Mouse (Mus musculus): ENCODE data around the gene Ptges.

Ptges gene

DNA sequence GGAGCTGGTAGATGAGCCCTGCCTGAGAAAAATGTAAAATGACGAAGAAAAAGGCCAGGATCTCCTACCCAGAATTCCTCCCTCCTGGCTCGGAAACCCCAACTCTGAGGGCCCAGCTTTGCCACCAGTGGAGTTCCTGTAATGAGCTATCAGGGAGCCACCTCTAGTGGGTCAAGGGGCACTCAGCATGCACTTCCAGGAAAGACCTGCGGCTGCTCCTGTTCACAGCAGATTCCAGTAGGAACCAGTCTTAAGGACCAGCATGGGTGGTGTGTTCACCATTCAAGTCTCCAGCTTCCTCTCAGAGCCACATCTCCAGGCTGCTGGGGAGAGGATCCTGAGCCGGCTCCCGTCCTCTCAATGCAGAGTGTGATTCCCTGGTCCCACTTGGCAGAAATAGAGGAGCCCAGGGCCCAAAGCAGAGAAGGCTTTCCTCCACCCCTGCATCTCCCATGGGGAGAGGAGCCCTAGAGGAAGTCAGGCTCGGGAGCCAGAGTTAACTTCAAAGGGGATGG lies 28.0 kb downstream of the Ptges start:
- no peak for DNase-seq (ENCODE audit: low spot score)

DNA sequence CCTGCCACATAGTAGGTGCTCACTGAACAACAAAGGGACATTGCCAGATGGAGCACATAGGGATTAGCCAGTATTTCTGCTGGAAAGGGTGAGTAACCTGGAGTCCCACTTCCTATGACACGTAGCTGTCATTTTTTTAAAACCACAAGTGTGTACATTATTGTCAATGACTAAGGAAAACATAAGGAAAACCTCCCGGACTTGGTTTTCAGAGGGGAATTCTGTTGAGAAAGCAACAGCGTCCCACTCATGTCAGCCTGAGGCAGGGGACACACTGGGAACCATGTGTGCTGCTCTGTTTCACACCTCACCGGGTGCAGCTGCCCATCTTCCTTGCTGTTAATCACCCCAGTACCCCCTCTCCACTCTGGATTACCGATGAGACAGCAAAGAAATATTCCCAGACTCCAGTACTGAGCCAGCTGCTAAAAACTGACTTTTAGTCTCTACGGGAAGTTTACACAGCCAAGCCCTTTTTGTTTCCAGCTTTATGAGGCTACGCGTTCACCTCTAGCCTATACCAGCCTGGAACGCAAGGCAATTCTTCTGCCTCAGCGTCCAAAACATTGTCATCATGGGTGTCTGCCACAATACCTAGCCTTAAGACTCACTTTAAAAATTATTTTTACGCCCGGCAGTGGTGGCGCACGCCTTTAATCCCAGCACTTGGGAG lies 30.1 kb downstream of the Ptges start:
- no peak for DNase-seq (ENCODE audit: low spot score)

DNA sequence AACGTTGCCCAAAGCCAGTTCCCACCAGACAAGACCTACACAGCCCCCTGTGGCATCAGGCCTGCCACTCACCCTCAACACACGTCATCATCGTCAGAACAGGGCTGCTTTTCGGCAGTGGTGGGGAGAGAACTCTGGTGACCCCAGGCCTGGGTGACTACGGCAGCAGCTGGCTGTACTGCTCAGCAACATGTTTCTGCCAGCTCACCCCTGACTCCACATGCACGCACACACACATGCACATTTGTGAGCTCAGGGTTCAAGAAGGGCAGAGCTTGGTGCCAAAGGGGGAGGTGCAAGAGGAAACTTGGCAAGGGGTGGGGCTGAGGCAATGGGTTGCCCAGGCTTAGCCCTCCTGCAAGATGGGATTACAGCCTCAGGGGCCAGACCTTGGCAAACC lies 32.4 kb downstream of the Ptges start:
- DNase-seq (ENCODE audit: low spot score): no peak

DNA sequence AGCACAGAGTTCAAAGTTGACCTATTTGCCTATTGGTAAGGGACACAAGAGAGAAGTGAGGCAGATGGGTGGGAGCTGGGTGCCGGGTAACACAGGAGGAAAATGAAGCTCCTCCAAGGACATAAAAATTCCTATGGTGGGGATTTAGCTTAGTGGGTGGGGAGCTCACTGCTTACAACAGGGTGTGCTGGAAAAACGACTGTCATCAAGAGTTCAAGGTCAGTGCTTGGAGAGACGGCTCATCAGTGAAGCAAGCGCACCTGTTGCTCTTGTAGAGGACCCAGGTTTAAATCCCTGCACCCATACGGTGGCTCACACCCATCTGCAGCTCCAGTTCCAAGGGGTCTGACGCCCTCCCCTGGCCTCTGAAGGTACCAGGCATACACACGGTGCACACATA lies 35.7 kb downstream of the Ptges start:
- DNase-seq (ENCODE audit: low spot score): no peak

DNA sequence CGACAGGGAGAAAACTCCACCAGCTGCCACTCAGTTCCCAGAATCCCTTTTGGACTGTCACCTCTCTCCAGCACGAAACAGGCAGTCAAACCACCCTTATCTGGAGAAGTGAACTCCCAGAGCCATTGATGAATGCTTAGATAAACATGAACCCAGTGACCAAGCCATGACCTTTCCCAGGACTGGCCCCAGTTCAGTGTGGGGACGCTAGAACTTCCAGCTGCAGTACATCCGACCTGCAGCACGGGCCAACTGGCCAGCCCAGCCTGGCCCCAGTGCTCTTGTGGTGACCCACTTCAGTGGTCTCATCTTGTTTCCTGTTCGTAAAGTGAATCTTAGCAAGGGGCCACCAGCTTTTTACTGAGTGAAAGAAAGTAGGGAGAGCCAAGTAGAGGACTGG lies 36.3 kb downstream of the Ptges start:
- DNase-seq (ENCODE audit: low spot score): no peak

DNA sequence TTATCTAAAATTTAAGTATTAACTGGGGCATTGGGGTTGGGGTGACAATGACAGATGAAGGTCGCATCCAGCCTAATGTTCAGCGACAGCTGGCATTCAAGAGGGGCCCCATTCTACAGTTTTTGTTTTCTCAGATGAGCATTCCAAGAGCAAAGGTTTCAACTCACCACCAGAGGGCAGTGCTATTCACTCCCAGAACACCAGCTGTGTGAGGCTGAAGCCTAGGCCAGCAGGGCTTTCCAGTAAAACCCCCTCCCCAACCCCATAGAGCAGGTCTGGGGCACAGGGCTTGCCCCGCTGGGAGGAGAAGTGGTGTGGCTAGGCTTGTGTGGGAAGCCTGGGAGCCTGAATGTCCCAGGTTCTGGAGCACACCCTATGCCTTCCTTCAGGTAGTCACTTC lies 38.7 kb downstream of the Ptges start:
- DNase-seq (ENCODE audit: low spot score): no peak

DNA sequence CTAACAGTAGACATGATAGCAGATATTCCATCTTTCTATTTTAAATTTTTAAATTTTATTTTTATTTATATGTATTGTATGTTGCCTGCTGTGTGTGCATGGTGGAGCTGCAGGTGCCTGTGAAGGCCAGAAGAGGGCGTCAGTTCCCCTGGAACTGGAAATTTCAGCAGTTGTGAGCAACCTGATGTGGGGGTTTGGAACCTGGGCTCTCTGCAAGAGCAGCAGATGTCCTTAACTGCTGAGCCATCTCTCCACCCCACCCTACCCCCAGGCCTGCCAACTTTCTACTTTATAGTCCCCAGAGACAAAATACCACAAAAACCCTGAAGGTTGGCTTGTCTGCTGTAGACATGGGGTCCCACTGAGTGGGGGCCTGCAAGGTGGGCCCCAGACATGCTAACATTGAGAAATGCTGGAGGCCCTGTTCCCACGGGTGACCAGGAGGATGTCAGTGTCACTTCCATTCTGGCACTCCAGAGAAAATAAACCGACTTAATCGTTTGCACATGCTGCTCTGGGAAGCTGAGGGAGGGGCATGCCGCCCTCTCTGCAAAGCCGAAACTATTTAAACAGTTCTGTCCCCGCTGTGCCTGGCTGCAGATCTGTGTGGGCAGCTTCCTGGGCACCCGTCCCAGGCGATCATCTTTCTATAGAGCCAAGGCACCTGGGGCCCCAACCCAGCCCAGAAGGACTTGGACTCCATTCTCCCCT lies 44.1 kb downstream of the Ptges start:
- peak; percentile 47 for DNase-seq (ENCODE audit: low spot score)

DNA sequence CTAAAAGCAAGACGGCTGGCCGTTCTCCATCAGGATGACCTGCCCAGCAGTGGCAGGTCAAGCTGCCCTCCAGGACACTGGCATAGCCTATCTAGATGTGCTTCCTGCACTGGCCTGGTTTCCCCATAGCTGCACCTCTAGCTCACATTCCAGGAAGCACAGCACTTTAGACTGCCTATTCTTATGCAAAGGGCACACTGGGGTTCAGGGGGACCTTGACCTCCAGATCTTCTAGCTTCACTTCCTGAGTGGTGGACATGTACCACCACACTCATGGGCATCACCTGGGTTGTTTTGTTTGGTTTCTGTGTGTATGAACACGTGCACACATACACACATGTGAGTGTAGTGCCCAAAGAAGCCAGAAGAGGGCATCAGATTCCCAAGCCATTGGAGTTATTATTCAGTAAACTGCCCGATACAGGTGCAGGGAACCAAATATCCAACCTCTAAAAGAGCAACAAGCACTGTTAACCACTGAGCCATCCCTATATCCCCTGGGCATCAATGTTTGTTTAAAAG lies 44.8 kb downstream of the Ptges start:
- DNase-seq (ENCODE audit: low spot score): no peak

DNA sequence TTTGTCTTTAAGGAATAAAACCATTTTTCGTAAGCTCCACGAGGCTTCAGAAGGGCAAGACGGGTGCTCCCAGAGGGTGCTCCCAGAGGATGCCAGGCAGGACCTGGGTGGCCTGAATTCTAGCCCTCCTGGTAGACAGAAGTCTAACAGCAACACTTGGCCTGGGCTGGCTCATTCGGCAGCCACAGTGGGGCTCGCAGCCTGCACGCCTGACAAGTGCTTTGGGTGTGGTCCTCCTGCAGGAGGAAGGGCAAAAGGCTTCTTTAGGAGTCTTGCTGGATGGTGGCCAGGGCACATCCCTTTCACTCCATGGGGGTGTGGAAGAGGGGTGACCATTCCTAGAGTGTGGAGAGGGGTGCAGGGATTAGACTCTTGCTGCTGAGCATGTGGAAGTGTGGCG lies 48.4 kb downstream of the Ptges start:
- DNase-seq (ENCODE audit: low spot score): no peak

DNA sequence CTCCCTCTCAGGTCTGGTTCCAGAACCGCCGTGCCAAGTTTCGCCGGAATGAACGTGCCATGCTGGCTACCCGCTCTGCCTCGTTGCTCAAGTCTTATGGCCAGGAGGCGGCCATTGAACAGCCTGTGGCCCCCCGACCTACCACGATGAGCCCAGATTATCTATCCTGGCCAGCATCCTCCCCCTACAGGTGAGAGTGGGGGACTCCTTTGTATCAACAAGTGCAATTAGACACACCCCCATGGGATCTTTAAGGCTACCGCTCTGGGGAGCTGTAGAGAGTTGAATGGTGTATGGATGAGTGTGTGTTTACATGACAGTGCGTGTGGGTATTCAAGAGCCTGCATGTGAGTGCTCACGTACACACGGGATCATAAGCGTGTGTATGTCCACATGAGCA lies 50.2 kb downstream of the Ptges start:
- no peak for DNase-seq (ENCODE audit: low spot score)

DNA sequence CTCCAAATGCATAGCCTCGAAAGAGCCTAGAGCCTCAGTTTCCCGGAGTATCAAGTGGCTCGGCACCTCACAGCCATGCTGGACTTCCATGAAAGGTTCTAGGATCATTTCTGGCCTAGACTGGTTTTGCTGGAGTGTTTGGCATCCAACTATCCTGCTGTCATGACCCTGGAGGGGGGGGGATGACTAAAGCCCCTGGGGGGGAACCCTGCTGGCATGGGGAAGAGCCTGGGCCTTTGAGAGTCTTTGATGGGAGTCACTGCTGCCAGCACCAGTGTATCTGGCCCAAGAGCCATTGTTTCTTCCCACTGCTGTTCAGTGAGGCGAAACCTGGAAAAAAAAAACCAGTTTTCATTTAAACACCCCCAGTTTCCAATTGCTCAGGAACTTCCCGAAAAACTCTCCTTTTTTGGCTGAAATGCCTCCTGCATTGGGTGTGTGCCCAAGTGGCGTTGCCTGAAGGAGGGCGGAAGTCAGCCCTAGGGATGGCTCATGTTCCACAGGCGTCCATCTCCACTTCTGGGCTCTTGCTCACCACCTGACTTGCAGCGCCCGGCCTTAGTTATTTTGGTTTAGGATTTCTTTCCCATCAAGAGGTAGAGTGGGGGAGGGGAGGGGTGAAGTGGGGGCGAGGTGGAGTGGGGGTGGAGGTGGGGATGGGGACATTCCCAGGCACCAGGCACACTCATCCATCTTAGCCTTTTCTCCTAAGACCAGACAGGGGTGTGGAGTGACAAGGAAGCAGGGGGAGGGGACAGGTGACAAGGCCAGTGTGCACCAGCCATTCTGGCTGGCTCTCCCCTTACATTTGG lies 53.8 kb downstream of the Ptges start:
- DNase-seq (ENCODE audit: low spot score): no peak

DNA sequence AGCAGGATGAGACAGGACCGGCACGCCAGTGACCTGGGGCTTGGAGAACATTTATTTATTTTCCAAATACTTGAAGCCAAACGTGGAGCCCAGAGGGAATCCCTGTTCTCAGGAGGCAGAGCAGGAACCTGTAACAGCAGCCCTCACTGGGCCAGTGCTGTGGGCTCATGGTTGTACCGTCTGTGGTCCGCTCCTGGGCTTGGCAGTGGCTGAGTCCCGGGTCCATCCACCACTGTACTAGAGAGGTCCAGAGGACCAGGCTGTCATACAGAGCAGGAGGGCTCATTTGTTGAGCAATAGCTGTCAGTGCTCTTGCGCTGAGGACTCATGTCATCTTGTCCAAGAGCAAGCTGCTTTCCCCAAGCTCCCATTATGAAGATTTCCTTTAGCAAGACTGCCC lies 54.6 kb downstream of the Ptges start:
- no peak for DNase-seq (ENCODE audit: low spot score)

DNA sequence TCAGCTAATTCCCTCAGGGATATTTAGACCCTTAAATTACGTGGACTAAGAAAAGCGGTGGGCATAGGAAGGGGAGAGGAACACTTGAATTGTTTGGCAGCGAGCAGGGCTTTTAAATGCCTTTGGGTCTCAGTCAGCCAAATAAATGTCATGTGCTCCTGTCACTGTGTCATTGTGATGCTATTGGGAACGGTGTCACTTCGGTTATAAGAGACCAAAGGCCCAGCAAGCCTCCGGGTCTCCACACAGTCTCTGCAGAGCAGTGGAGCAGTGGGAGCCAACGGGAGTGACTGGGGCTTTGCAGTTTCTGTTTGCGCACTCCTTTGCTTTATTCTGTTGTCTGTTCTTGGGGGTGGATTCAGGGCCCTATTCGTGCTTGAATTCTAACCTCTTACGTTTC lies 55.2 kb downstream of the Ptges start:
- DNase-seq (ENCODE audit: low spot score): no peak

DNA sequence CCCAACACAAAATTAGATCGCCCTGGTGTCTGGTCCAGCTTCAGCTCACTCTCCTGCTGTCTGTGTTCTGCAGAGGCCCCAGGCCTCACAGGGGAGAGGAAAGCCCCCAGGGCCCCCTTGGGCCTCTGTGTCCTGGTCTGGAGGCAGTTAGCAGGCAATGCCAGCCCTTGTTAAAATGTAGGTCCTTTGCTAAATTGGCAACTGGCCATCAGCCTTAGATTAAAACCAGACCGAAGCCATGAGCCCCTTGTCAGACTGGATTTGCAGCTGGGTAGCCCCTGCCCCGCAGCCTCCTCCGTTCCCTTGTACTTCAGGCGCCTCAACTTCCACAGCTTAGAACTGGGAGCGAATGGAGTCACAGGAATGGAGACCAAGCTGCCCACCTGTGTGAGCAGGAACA lies 57.0 kb downstream of the Ptges start:
- no peak for DNase-seq (ENCODE audit: low spot score)

DNA sequence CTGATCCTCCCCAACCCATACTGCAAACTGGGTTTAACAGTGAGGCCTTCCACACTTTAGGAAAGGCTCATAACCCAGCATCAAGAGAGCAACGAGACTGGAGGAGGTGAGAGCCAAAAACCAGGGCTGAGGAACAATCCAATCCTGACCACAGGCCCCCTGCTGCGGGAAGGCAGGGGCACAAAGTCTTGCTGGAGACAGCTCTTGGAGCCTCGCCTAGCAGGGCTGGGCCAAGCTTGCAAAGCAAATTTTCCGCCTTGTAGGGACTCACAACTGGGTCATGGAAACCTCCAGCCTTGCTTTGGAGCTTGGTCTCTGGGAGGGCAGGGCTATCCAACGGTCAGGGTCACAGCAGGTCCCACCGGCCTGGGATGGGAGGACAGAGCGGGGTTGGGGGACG lies 58.8 kb downstream of the Ptges start:
- no peak for DNase-seq (ENCODE audit: low spot score)

DNA sequence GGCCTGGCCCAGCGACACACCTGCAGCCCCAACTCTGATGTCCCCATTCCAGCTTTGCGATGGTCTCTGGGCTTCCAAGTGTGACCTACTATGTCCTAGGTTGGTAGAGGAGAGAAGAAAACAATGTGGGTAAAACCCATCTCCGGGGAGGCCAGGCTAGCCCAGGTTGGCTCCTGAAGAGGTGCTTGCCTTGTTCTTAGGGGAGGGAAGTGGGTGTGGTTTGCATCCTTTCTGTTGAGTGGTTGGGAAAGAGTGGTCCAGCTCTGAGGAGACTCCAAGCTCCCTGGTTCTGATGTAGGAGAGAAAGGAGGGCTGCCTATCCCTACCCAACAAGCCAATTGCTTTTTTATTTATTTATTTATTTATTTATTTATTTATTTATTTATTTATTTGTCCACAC lies 64.2 kb downstream of the Ptges start:
- no peak for DNase-seq (ENCODE audit: low spot score)

DNA sequence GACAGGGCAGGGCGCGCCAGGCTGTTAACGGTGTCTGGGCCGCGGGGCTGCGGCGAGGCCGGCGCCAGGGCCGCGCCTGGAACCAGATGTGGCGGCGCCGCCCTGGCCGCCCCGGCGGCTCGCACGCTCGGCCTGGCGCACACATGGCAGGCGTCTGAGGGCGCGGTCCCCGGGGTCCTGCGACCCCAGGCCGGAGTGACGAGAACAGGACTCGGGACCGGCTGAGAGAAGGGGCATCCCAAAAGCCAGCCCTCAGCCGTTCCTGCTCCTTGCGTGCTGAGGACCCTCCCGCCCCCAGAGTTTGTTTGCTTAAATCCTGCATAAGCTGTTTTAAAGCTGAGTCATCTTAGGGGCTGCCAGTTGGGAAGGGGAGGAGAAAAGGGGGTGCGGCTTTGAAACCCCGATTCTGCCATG lies 64.7 kb downstream of the Ptges start:
- DNase-seq (ENCODE audit: low spot score): no peak

DNA sequence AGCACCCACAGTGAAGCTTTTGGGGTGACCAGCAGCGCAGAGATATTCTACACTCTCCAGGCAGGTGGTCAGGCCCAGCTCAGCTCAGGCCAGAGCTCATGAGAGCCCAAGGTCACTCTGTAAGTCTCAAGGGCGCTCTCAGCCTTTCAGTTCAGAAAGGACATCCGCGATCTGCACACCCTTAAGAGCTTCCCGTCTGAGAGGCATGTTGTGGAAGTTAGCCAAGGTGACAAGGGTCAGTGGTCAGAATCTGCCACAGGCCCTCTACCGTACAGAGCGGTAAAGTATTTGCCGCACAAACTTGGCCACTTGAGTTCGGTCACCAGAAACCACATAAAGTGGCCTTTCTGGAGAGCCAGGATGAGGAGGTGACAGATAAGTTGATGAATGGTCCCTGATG lies 66.1 kb downstream of the Ptges start:
- DNase-seq (ENCODE audit: low spot score): no peak

DNA sequence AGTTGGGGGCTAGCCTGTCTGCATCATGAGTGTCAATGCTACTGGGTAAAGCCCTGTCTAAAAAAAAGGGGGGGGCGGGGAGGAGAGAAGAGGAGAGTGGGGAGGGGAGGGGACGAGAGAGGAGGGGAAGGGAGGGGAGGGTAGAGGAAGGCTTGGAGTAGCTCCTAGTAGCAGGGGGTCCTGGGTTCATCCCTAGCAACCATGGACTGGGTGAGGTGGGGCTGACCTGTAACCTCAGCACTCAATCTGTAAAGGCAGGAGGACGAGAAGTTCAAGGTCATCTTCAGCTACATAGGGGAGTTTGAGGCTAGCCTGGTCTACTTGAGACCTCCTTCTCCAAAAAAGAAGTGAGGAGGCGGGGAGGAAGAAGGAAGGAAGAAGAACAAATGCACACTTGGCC lies 67.6 kb downstream of the Ptges start:
- no peak for DNase-seq (ENCODE audit: low spot score)

DNA sequence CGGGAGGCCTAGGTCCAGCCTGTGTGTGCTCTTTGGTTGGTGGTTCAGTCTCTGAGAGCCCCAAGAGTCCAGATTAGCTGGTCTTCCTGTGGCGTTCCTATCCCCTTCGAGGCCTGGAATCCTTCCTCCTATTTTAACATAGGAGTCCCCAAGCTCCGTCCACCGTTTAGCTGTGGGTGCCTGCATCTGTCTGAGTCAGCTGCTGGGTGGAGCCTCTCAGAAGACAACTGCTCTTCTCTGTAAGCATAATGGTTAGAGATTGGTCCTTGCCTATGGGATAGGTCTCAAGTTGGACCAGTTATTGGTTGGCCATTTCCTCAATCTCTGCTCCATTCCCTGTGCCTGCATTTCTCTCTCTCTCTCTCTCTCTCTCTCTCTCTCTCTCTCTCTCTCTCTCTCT lies 69.9 kb downstream of the Ptges start:
- DNase-seq (ENCODE audit: low spot score): no peak

DNA sequence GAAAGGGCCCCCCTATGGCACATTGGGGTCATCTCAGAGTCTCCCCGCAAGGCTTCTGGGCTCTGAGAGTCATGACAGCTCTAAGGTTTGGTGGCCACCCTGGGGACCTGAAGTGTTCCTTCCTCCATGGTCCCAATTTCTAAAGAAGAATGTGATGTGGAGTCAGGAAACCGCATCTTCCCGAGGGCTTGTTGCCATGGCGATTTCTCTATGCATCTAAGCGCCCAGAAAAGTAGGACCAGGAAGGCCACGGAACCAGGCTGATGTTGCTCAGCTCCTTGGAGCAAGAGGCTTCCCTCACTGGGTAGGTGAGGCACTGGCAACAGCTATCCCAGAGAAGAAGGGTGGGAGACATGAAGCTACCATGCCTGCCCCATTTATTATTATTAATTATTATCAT lies 72.6 kb downstream of the Ptges start:
- no peak for DNase-seq (ENCODE audit: low spot score)

DNA sequence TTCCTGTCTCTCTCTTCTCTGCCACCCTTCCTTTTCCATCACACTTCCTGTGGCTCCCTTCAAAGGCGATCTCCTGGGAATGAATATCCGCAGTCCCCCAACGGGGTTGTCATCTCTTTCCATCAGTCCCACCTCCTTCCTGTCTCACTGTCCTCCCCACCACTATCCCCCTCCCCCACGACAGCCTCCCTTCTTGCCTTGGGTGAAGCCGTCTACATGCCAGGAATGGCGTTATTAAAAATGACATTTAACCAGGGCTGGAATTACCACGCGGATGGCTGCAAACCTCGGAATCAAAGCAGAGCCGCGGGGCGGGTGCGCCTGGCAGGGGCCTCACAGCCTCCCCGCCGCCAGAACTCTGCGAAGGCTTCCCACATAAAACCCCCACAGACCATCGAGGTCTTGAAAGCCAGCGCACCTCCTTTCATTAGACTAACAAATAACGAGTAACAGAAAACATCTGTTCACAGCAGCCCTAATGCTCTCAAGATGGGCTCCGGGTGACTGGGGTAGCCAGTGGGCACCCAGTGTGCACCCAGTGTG lies 76.8 kb downstream of the Ptges start:
- DNase-seq (ENCODE audit: low spot score): no peak

DNA sequence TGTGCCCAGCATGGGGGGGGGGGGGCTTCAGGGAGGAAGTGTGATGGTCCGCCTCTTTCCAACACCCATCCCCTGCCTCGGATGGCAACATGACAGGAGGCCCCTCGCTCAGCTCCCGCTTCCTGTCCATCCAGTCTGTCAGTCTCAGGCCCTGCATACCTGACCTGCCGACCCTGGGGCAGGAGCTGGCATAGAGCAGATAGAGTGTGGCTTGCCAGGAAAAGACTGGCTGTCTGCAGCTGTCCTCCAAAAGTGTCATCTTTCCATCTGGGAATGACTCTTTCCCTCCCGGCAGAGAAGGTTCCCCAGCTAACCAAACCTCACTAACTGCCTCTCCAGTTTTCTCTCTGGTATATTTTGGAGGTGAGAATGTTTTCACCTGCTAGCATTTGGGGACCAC lies 79.1 kb downstream of the Ptges start:
- DNase-seq (ENCODE audit: low spot score): no peak

Data from testis, postnatal 14 days (tissue).